Mouse (Mus musculus) erythroblast, embryonic 14.5 days (primary cell): ENCODE measurements around the gene Card14.

Experiments used
- GATA1 ChIP-seq: IDR thresholded peaks from 2 replicates; pipeline ENCODE4 v1.6.1; 2012; ENCODE audit warnings: low read length, inconsistent platforms, mixed read lengths
- TAL1 ChIP-seq: IDR thresholded peaks from 3 replicates; pipeline ENCODE4 v1.6.1; 2012; ENCODE audit warnings: low read length, inconsistent platforms, mixed read lengths

- TF ChIP-seq TAL1 (no peak), GATA1 (no peak)
Measured at GRCm38 (mm10) chr11:119389851-119390270, 82.3 kb downstream of the Card14 start.
